Mouse (Mus musculus): ENCODE results near the gene Higd2a. TPM values are rescaled to one million over a fixed set of nuclear protein-coding genes. Genes with fewer than 3 reads are reported as not detected.

Gene Higd2a
- polyA plus RNA-seq, 1 experiment = 163 TPM

DNA sequence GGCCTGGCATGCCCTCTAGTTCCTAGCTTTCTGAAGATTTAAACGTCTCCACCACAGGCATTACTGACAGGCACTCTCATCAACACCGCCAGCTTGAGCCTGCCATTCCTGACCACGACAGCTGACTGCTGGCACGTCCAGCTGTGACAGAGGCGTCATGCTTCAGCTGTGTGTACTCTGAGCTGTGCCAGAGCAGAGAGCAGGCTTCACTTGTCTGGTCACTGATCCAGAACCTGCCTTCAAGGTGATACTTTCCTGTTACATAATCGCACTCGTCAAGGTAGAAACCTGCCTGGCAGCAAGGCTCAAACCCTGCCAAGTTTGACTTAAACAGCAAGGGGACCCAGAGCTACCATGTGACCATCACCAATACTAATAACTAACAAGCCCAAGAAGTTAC, 27.4 kb upstream of the Higd2a start:
- Histone ChIP-seq H3K27ac (ENCODE audit: insufficient read depth, low read depth, low read length) (no peak overlapping the region), H3K27me3 (ENCODE audit: control insufficient read depth, insufficient read depth, low read length) (no peaks in the 10 kb centered on the region), H3K4me1 (ENCODE audit: control insufficient read depth, insufficient read depth, insufficient read length, low read length) (peaks cover 7% of the 10 kb centered on the region; the same call in 1 of the 2 replicates), H3K36me3 (ENCODE audit: control insufficient read depth, insufficient read depth, low read length) (peaks cover 43% of the 10 kb centered on the region), H3K4me3 (ENCODE audit: low read depth, low read length) (no peak overlapping the region)
- TF ChIP-seq CTCF (IDR thresholded peaks at IDR 0.05; ENCODE audit: extremely low read depth, insufficient read length, insufficient replicate concordance, low read depth, low read length) (no peak), POLR2A (IDR thresholded peaks at IDR 0.05; ENCODE audit: low read depth, low read length) (no peak)
- WGBS = 73% methylated on average over 7 of the region's 7 CpGs

DNA sequence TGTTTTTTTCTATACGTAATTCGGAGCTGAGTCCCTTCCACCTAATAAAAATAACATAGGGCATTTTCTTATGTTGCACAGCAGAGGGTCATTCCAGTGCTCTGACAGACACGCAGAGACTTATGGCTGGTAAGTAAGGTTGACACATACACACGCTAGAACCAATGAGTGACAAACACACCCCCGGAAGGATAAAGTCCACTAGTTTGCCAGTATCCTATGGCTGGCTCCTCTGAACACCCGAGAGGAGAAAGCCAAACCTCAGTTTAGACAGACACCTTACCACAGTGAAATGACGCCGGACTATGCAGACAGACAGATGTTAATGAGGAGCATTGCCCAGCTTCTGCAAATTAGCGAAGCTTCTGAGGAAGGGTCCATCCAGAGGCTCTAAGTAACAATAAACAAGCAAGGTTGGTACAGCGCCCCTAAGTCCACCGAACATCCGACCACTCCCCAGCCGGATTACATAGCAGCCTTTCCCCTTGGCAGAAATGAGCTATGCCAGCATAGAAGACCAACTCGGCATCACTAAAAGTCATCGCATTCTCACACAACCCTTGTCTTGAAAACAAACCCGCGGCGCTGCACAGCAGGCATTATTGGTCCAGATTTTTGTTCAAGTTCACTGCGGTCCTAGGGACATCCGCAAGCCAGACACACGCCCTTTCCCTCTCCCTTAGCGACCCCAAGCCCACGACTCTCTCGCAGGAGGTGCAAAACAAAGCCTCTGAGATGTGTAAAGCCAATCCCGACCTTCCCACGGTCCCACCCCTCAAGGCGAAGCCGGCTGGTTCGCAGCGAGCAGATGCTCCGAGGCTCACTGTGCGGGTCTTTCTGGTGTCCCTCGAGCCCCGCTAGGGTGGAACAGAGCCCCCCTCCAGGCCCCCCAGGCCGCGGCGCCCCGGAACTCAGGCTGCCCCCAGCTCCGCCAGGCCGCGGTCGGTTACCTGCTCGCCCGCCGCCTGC, 25.5 kb upstream of the Higd2a start:
- Histone ChIP-seq H3K36me3 (ENCODE audit: control insufficient read depth, insufficient read depth, low read length) (peaks cover 27% of the 10 kb centered on the region), H3K4me3 (ENCODE audit: low read depth, low read length) (peak overlapping the region; percentile 96), H3K4me1 (ENCODE audit: control insufficient read depth, insufficient read depth, insufficient read length, low read length) (peaks cover 7% of the 10 kb centered on the region; the same call in 1 of the 2 replicates), H3K27ac (ENCODE audit: insufficient read depth, low read depth, low read length) (peak overlapping the region; percentile 74), H3K27me3 (ENCODE audit: control insufficient read depth, insufficient read depth, low read length) (no peaks in the 10 kb centered on the region)
- TF ChIP-seq POLR2A (IDR thresholded peaks at IDR 0.05; ENCODE audit: low read depth, low read length) (no peak), CTCF (IDR thresholded peaks at IDR 0.05; ENCODE audit: extremely low read depth, insufficient read length, insufficient replicate concordance, low read depth, low read length) (no peak)
- WGBS = 5% methylated on average over 45 of the region's 45 CpGs

- under 1% methylated on average over 27 of the region's 27 CpGs for WGBS
- Histone ChIP-seq H3K27ac (ENCODE audit: insufficient read depth, low read depth, low read length) (peak within 1 kb of the TSS; percentile 86), H3K4me1 (ENCODE audit: control insufficient read depth, insufficient read depth, insufficient read length, low read length) (peaks cover 7% of the 10 kb centered on the region; the same call in 1 of the 2 replicates), H3K4me3 (ENCODE audit: low read depth, low read length) (peak within 1 kb of the TSS; percentile 96), H3K27me3 (ENCODE audit: control insufficient read depth, insufficient read depth, low read length) (no peaks in the 10 kb centered on the region), H3K36me3 (ENCODE audit: control insufficient read depth, insufficient read depth, low read length) (peaks cover 21% of the 10 kb centered on the region)
- TF ChIP-seq CTCF (IDR thresholded peaks at IDR 0.05; ENCODE audit: extremely low read depth, insufficient read length, insufficient replicate concordance, low read depth, low read length) (no peak), POLR2A (IDR thresholded peaks at IDR 0.05; ENCODE audit: low read depth, low read length) (peak; percentile 75; the same call in 1 of the 2 replicates)
Measured at GRCm38 (mm10) chr13:54565201-54565581, 24.8 kb upstream of the Higd2a start, which contains the start of gene 4833439L19Rik. TSS of gene 4833439L19Rik (minus strand) at chr13:54565435.

- no peaks in the 10 kb centered on the region for H3K27me3 ChIP-seq (ENCODE audit: control insufficient read depth, insufficient read depth, low read length)
- H3K36me3 ChIP-seq (ENCODE audit: control insufficient read depth, insufficient read depth, low read length) = peaks cover 16% of the 10 kb centered on the region
- H3K27ac ChIP-seq (ENCODE audit: insufficient read depth, low read depth, low read length) = peak overlapping the region; percentile 86
- peaks cover 7% of the 10 kb centered on the region; the same call in 1 of the 2 replicates for H3K4me1 ChIP-seq (ENCODE audit: control insufficient read depth, insufficient read depth, insufficient read length, low read length)
- TF ChIP-seq CTCF (IDR thresholded peaks at IDR 0.05; ENCODE audit: extremely low read depth, insufficient read length, insufficient replicate concordance, low read depth, low read length) = peak; percentile 60; the same call in 1 of the 2 replicates
- TF ChIP-seq POLR2A (IDR thresholded peaks at IDR 0.05; ENCODE audit: low read depth, low read length) = no peak
- H3K4me3 ChIP-seq (ENCODE audit: low read depth, low read length) = peak overlapping the region; percentile 96
- WGBS = 19% methylated on average over 8 of the region's 8 CpGs
Measured at GRCm38 (mm10) chr13:54565594-54566345, 24.2 kb upstream of the Higd2a start.

GRCm38 (mm10) chr13:54568380-54568779, 21.6 kb upstream of the Higd2a start:
- Histone ChIP-seq H3K4me1 (ENCODE audit: control insufficient read depth, insufficient read depth, insufficient read length, low read length) (peaks cover 7% of the 10 kb centered on the region; the same call in 1 of the 2 replicates), H3K27ac (ENCODE audit: insufficient read depth, low read depth, low read length) (no peak overlapping the region), H3K27me3 (ENCODE audit: control insufficient read depth, insufficient read depth, low read length) (no peaks in the 10 kb centered on the region), H3K4me3 (ENCODE audit: low read depth, low read length) (no peak overlapping the region), H3K36me3 (ENCODE audit: control insufficient read depth, insufficient read depth, low read length) (no peaks in the 10 kb centered on the region)
- WGBS = 78% methylated on average over 5 of the region's 5 CpGs
- TF ChIP-seq CTCF (IDR thresholded peaks at IDR 0.05; ENCODE audit: extremely low read depth, insufficient read length, insufficient replicate concordance, low read depth, low read length) (no peak), POLR2A (IDR thresholded peaks at IDR 0.05; ENCODE audit: low read depth, low read length) (no peak)

GRCm38 (mm10) chr13:54569282-54569681, 20.7 kb upstream of the Higd2a start:
- TF ChIP-seq CTCF (IDR thresholded peaks at IDR 0.05; ENCODE audit: extremely low read depth, insufficient read length, insufficient replicate concordance, low read depth, low read length) = no peak
- no peak for TF ChIP-seq POLR2A (IDR thresholded peaks at IDR 0.05; ENCODE audit: low read depth, low read length)
- WGBS = 49% methylated on average over 1 of the region's 1 CpGs
- no peak overlapping the region for H3K27ac ChIP-seq (ENCODE audit: insufficient read depth, low read depth, low read length)
- peaks cover 8% of the 10 kb centered on the region; the same call in 1 of the 2 replicates for H3K4me1 ChIP-seq (ENCODE audit: control insufficient read depth, insufficient read depth, insufficient read length, low read length)
- no peaks in the 10 kb centered on the region for H3K36me3 ChIP-seq (ENCODE audit: control insufficient read depth, insufficient read depth, low read length)
- no peaks in the 10 kb centered on the region for H3K27me3 ChIP-seq (ENCODE audit: control insufficient read depth, insufficient read depth, low read length)
- no peak overlapping the region for H3K4me3 ChIP-seq (ENCODE audit: low read depth, low read length)

Measured in small intestine, adult 2 months (tissue).